Mouse (Mus musculus): ENCODE measurements around the gene H2-DMb2.

DNA sequence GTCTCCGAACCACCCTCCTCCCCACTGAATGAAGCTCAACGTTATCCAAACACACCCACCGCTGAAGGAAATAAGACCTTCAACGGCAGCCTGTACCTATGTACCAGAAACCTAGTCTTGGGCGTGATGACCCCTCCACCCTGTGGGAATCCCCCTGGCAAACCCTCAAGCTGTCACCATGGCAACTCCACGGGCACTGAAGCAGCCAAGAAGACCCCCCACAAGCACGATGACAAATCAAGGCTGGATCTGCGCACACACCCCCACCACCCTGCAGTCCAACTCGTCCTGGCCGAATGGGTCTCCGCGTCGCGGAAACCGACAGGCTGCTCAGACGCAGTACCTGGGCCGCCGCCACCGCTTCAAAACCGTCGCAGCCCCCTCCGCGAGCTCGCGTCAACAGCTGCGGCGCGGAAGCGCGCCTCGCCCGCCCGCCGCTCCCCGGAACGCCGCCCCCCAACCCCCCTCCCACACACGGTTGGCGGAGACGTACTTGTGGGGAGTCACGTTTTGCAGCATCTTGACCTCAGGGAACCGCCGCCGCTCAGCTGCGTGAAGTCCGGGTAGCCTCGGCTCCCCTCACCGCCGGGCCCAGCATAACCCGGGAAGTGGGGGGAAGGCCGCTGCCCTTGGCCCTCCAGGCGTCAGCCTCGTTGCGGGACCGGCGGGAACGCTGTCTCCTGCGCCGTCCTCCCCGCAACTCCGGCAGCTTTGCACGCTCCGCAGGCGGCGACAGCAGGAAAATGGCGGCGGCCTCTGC is 24.8 kb upstream of the H2-DMb2 start:
- TF ChIP-seq CTCF (IDR thresholded peaks at IDR 0.05; ENCODE audit: low read depth, low read length) (no peak), POLR2A (IDR thresholded peaks at IDR 0.05; ENCODE audit: extremely low read depth, insufficient read depth, low read length) (no peak)

Measured in liver, adult 2 months (tissue).